ENCODE assay signal across 31 mouse cellular contexts in the genomic region with DNA sequence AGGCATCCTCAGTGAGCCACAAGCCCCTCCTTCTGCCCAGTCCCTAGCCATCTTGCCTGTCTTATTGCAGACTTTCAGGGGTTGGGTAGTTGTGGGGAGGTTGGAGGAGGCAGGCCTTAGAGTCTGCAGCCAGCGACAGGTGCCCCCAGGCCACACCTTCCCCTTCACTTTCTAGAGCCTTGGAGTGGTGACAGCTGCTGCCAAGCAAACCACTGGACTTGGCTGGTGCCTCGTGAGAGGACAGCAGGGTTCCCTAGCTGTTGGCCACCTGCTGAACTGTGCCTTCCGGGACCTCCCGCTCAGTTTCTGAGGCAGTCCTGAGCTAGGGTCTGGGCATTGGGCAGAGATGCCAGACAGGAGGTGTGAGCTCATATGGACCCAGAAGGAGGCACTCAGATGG. TPM values are rescaled to one million over a fixed set of nuclear protein-coding genes. Genes with fewer than 3 reads are reported as not detected.
"Had no signal": no experiment of that assay in that cellular context is flagged by ENCODE, and none has a peak within 500 bp of the region (broad histone marks: within the 10 kb centered on the region; RNA-seq: fewer than 3 reads in every experiment).

No protein-coding gene starts in this region.

- H3K4me2 ChIP-seq: heart, embryonic 12.5 days; hindbrain, embryonic 12.5 days; hindbrain, embryonic 14.5 days; intestine, embryonic 15.5 days; limb, embryonic 12.5 days had no signal

- H3K27ac ChIP-seq: gastrocnemius, adult 2 months; heart, embryonic 10.5 days; hindbrain, embryonic 10.5 days; hindbrain, embryonic 12.5 days; hindbrain, embryonic 14.5 days; intestine, embryonic 15.5 days; kidney, postnatal 0 days; limb, embryonic 12.5 days had no signal

- H3K9me3 ChIP-seq: heart, embryonic 10.5 days; heart, embryonic 12.5 days; hindbrain, embryonic 10.5 days; hindbrain, embryonic 12.5 days; intestine, embryonic 15.5 days; limb, embryonic 12.5 days had no signal

- DNase-seq: gastrocnemius, adult 2 months; gastrocnemius, postnatal 10 days; gastrocnemius, postnatal 25 days; heart, adult 18-20 months; heart, postnatal 10 days; heart, postnatal 4 days; kidney, adult 18-20 months; kidney, adult 8-10 months; kidney, postnatal 14 days; kidney, postnatal 36 days; layer of hippocampus, adult 9-11 months; layer of hippocampus, postnatal 36 days; left cerebral cortex, postnatal 4 days; liver had no signal

- H3K4me3 ChIP-seq: gastrocnemius, adult 2 months; heart, embryonic 10.5 days; heart, embryonic 12.5 days; hindbrain, embryonic 10.5 days; hindbrain, embryonic 12.5 days; intestine, embryonic 15.5 days; limb, embryonic 12.5 days had no signal

- H3K9ac ChIP-seq: heart, embryonic 12.5 days; hindbrain, embryonic 12.5 days; hindbrain, embryonic 14.5 days; intestine, embryonic 15.5 days; limb, embryonic 12.5 days had no signal

- ATAC-seq: hindbrain, embryonic 16.5 days; inflammation-experienced regulatory T-cells, adult 6 months; intestine, embryonic 15.5 days; intestine, postnatal 0 days had no signal

- H3K36me3 ChIP-seq: heart, embryonic 10.5 days; heart, embryonic 12.5 days; hindbrain, embryonic 10.5 days; hindbrain, embryonic 12.5 days; intestine, embryonic 15.5 days; limb, embryonic 12.5 days had no signal

RNA-seq across cellular contexts. Expression of a gene that starts 49.0 kb away (rescaled TPM):
- total RNA-seq: layer of hippocampus, adult 18-20 months; layer of hippocampus, postnatal 14 days; layer of hippocampus, postnatal 36 days; left cerebral cortex, postnatal 10 days; left cerebral cortex, postnatal 25 days had no signal
- polyA plus RNA-seq: frontal cortex, adult 2 months; hindbrain, embryonic 14.5 days; hindbrain, embryonic 16.5 days; kidney, embryonic 14.5 days had no signal
